ENCODE assay signal across 11 mouse cellular contexts in the genomic region with DNA sequence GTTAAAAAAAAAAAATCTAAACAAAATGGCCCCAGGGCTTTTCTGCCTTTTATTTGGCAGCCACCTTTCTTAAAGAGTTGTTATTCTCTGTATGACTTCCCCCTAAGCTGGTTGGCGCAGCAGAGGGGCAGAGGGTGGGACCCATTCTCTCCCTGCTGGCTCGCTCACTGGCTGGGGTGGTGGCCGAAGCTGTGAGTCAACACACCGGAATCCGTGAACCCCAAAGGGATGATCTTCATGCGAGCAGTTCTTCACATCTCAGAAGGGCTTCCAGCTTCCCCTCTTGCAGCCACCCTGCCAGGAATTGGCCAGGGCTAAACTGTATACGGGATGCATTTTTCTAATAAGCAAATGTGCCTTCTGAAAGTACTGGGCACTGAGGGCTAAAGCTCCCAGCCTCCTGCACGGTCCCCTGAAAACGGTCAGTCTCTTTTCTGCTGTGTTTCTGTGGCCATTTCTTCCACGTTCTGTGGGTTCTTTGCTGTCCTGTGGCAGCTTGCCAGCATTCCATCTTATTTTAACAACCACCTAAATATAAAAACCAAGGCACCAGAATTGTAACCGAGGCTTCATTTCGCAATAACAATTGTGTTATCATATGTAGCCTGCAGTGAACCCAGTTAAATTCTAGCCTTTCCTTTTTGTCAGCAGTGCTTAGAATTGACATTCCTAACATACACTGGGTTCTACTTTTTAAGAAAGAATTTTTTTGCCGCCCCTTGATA. TPM values are rescaled to one million over a fixed set of nuclear protein-coding genes. Genes with fewer than 3 reads are reported as not detected.
A peak's percentile ranks its signal among the peaks of the same experiment; 100 is the strongest.
DNase-seq lines count a peak whose midpoint lies in the region; ATAC-seq lines count a peak whose summit lies in the region.
"Had no signal": no experiment of that assay in that cellular context is flagged by ENCODE, and none has a peak within 500 bp of the region (broad histone marks: within the 10 kb centered on the region; RNA-seq: fewer than 3 reads in every experiment).

No protein-coding gene starts in this region.

- H3K4me3 ChIP-seq in neural tube, embryonic 13.5 days, result no peak overlapping the region
- H3K4me3 ChIP-seq in heart, embryonic 14.5 days (ENCODE audit: control insufficient read depth in 1 of 2, insufficient read depth in 1 of 2, low read depth in 1 of 2, low read length in 2 of 2), result peak overlapping the region; percentile 21 to 30
- H3K4me3 ChIP-seq in stomach, embryonic 16.5 days (replicated peaks; ENCODE audit: low read length), result no peak overlapping the region
- H3K4me3 ChIP-seq: intestine, embryonic 15.5 days had no signal

- DNase-seq in frontal cortex, postnatal 25 days (ENCODE audit: low spot score in 2 of 2), result no peak
- no peak for DNase-seq in neural tube, embryonic 10.5 days (ENCODE audit: extremely low spot score, low spot score)
- no peak for DNase-seq in kidney, postnatal 36 days

- H3K27ac ChIP-seq in neural tube, embryonic 13.5 days (replicated peaks), result peak overlapping the region; percentile 6; the same call in 1 of the 2 replicates
- H3K27ac ChIP-seq in heart, embryonic 14.5 days (replicated peaks in 1 of 2; ENCODE audit: control insufficient read depth in 1 of 2, insufficient read depth in 1 of 2, low read depth in 2 of 2, low read length in 2 of 2), result peak overlapping the region; percentile 77 to 90
- H3K27ac ChIP-seq in stomach, embryonic 16.5 days (ENCODE audit: low read length), result peak overlapping the region; percentile 38
- H3K27ac ChIP-seq: intestine, embryonic 15.5 days; liver, embryonic 14.5 days had no signal

- no peak overlapping the region for H3K4me2 ChIP-seq in neural tube, embryonic 13.5 days
- H3K4me2 ChIP-seq in heart, embryonic 14.5 days (ENCODE audit: low read length), result peak overlapping the region; percentile 48
- H3K4me2 ChIP-seq in stomach, embryonic 16.5 days (ENCODE audit: low read depth, low read length), result 0 out of 2 replicates have a peak overlapping the region, but pooled peaks have one; percentile 12
- H3K4me2 ChIP-seq: intestine, embryonic 15.5 days had no signal

- H3K4me1 ChIP-seq in neural tube, embryonic 13.5 days (replicated peaks), result peaks cover 49% of the 10 kb centered on the region
- H3K4me1 ChIP-seq in heart, embryonic 14.5 days (ENCODE audit: control insufficient read depth in 2 of 2, insufficient read depth in 2 of 2, low read length in 2 of 2), result peaks cover 27 to 67% of the 10 kb centered on the region in 2 experiments
- H3K4me1 ChIP-seq in stomach, embryonic 16.5 days (ENCODE audit: control insufficient read depth, insufficient read depth, low read length), result peaks cover 27% of the 10 kb centered on the region

- H3K27me3 ChIP-seq in neural tube, embryonic 13.5 days, result no peaks in the 10 kb centered on the region
- H3K27me3 ChIP-seq in heart, embryonic 14.5 days (ENCODE audit: control insufficient read depth, insufficient read depth, low read length), result no peaks in the 10 kb centered on the region
- no peaks in the 10 kb centered on the region for H3K27me3 ChIP-seq in stomach, embryonic 16.5 days (ENCODE audit: control insufficient read depth, insufficient read depth, low read length)
- H3K27me3 ChIP-seq: intestine, embryonic 15.5 days had no signal

- H3K9ac ChIP-seq in neural tube, embryonic 13.5 days, result no peak overlapping the region
- H3K9ac ChIP-seq in heart, embryonic 14.5 days (ENCODE audit: low read length), result peak overlapping the region; percentile 48
- no peak overlapping the region for H3K9ac ChIP-seq in stomach, embryonic 16.5 days (ENCODE audit: low read length)
- H3K9ac ChIP-seq: intestine, embryonic 15.5 days; liver, embryonic 14.5 days had no signal

- no peaks in the 10 kb centered on the region for H3K9me3 ChIP-seq in neural tube, embryonic 13.5 days
- H3K9me3 ChIP-seq in heart, embryonic 14.5 days (ENCODE audit: control insufficient read depth, low read length), result 0 out of 2 replicates have a peak, but pooled peaks cover 3% of the 10 kb centered on the region
- no peaks in the 10 kb centered on the region for H3K9me3 ChIP-seq in stomach, embryonic 16.5 days (replicated peaks; ENCODE audit: control insufficient read depth, low read length)
- H3K9me3 ChIP-seq: intestine, embryonic 15.5 days had no signal

- H3K36me3 ChIP-seq in neural tube, embryonic 13.5 days, result no peaks in the 10 kb centered on the region
- no peaks in the 10 kb centered on the region for H3K36me3 ChIP-seq in heart, embryonic 14.5 days (ENCODE audit: control insufficient read depth, insufficient read depth, low read length)
- no peaks in the 10 kb centered on the region for H3K36me3 ChIP-seq in stomach, embryonic 16.5 days (ENCODE audit: control insufficient read depth, insufficient read depth, low read length)
- H3K36me3 ChIP-seq: intestine, embryonic 15.5 days had no signal

- 64% methylated on average over 13 of the region's 13 CpGs for WGBS in neural tube, embryonic 13.5 days
- WGBS in heart, embryonic 14.5 days, result 24% methylated on average over 13 of the region's 13 CpGs
- WGBS in stomach, embryonic 16.5 days, result 50% methylated on average over 13 of the region's 13 CpGs

- 0 out of 2 replicates have a peak, but pooled peaks have one; percentile 10 for ATAC-seq in frontal cortex, adult (ENCODE audit: low TSS enrichment)
- ATAC-seq in neural tube, embryonic 13.5 days (ENCODE audit: low read depth), result no peak
- no peak for ATAC-seq in heart, embryonic 14.5 days (ENCODE audit: insufficient number of reproducible peaks, insufficient read depth, low FRiP score, low read depth)
- ATAC-seq in stomach, embryonic 16.5 days (ENCODE audit: insufficient read depth, low FRiP score), result no peak
- no peak for ATAC-seq in erythroblast, adult 5-6 weeks (replicated peaks; ENCODE audit: low FRiP score, poor library complexity, severe bottlenecking)
- ATAC-seq: activated CD4-positive, CD25-positive, alpha-beta regulatory T cell, adult 4 months; intestine, embryonic 15.5 days had no signal

RNA-seq across cellular contexts. Expression of a gene that starts 22.3 kb away (rescaled TPM):
- 58.2 and 62.5 TPM in 2 replicates for polyA plus RNA-seq in neural tube, embryonic 13.5 days (2015; fragmentation: Nextera tagmentation; extraction: Ambion mirVana)
- 91.1 and 93.2 TPM in 2 replicates for polyA plus RNA-seq in heart, embryonic 14.5 days (2014; fragmentation: Nextera tagmentation; extraction: Ambion mirVana)
- polyA plus RNA-seq in stomach, embryonic 16.5 days (2015; fragmentation: Nextera tagmentation; extraction: Ambion mirVana), result 51.2 and 59.9 TPM in 2 replicates
- 2.1 TPM in 1 of 2 replicates, not detected in the other for total RNA-seq in erythroblast, adult 5-6 weeks (2015; ENCODE audit: low replicate concordance)
- 0.34 TPM in 1 of 2 replicates, not detected in the other for total RNA-seq in erythroblast, adult 5-6 weeks (2017; ENCODE audit: low replicate concordance)

RNA-seq across cellular contexts. Expression of a gene that starts 46.5 kb away (rescaled TPM):
- polyA plus RNA-seq in neural tube, embryonic 13.5 days (2015; fragmentation: Nextera tagmentation; extraction: Ambion mirVana), result 52.0 and 53.7 TPM in 2 replicates
- 61.4 and 68.0 TPM in 2 replicates for polyA plus RNA-seq in heart, embryonic 14.5 days (2014; fragmentation: Nextera tagmentation; extraction: Ambion mirVana)
- polyA plus RNA-seq in stomach, embryonic 16.5 days (2015; fragmentation: Nextera tagmentation; extraction: Ambion mirVana), result 46.8 and 48.5 TPM in 2 replicates
- total RNA-seq in erythroblast, adult 5-6 weeks (2015; ENCODE audit: low replicate concordance), result 4.4 and 9.6 TPM in 2 replicates
- 6.5 and 9.1 TPM in 2 replicates for total RNA-seq in erythroblast, adult 5-6 weeks (2017; ENCODE audit: low replicate concordance)

Comparison
In these comparisons a context has a peak if more than half of its experiments do, and no peak if none do; other contexts are left out.
1. H3K27ac ChIP-seq: peak in every context shown above with its lines; median percentile 84 in heart, embryonic 14.5 days; 38 in stomach, embryonic 16.5 days; 6 in neural tube, embryonic 13.5 days.
2. H3K4me3 ChIP-seq: peak in heart, embryonic 14.5 days (2 of 2); none in neural tube, embryonic 13.5 days (single experiment) and stomach, embryonic 16.5 days (single experiment).